Mouse (Mus musculus) lung, adult 2 months (tissue): ENCODE results near the gene Bsn. TPM values are rescaled to one million over a fixed set of nuclear protein-coding genes. Genes with fewer than 3 reads are reported as not detected.

Experiments
- DNase-seq: peaks from one replicate; pipeline ENCODE4 v3.0.0; 2022
- H3K4me1 ChIP-seq: fragments of 200-500 bp; 2 replicates; pipeline ENCODE4 v1.6.1; 2011; ENCODE audit warnings: low read length; ENCODE audit not compliant: control insufficient read depth, insufficient read depth
- H3K4me3 ChIP-seq: fragments of 200-500 bp; replicated peaks from 2 replicates; pipeline ENCODE3; 2011; ENCODE audit warnings: low read depth, mild to moderate bottlenecking, control low read depth, low read length; ENCODE audit errors: extremely low read depth
- CTCF ChIP-seq: fragments of 200-500 bp; IDR thresholded peaks from 2 replicates; pipeline ENCODE4 v1.5.1; 2011; ENCODE audit warnings: mild to moderate bottlenecking, low read length, control low read depth; ENCODE audit not compliant: insufficient read depth
- POLR2A ChIP-seq: fragments of 200-500 bp; IDR thresholded peaks from 2 replicates; pipeline ENCODE4 v1.6.1; 2011; ENCODE audit warnings: low read depth, mild to moderate bottlenecking, control low read depth, low read length, borderline replicate concordance; ENCODE audit errors: extremely low read depth
- WGBS: fragments of 180-500 bp; shearing (Covaris S2); methylation state at CpG from one replicate; pipeline ENCODE4 v1.1.7; 2018; 5-methylcytosine and 5-hydroxymethylcytosine counted together
- polyA plus RNA-seq: library from polyadenylated mRNA; depleted of rRNA; stranded (reverse); fragments of >200 nt; gene quantifications from 2 replicates; pipeline ENCODE4 v1.2.3, GENCODE M21; 2012

The Bsn gene
- polyA plus RNA-seq, 1 experiment, result 0.95 TPM

GRCm38 (mm10) chr9:108099619-108100018 lies 90.6 kb downstream of the Bsn start:
- DNase-seq, result no peak
- H3K4me1 ChIP-seq, result peaks cover 4% of the 10 kb centered on the region
- H3K4me3 ChIP-seq, result no peak overlapping the region
- 88% methylated on average over 8 of the region's 8 CpGs for WGBS
- TF ChIP-seq POLR2A, result no peak
- no peak for TF ChIP-seq CTCF

GRCm38 (mm10) chr9:108095949-108096712 lies 94.1 kb downstream of the Bsn start:
- no peak for DNase-seq
- H3K4me3 ChIP-seq, result no peak overlapping the region
- WGBS, result 57% methylated on average over 10 of the region's 10 CpGs

GRCm38 (mm10) chr9:108095518-108095917 lies 94.7 kb downstream of the Bsn start:
- TF ChIP-seq POLR2A (no peak), CTCF (peak; percentile 77)
- peak; percentile 46 for DNase-seq
- peaks cover 4% of the 10 kb centered on the region for H3K4me1 ChIP-seq
- H3K4me3 ChIP-seq, result peak overlapping the region; percentile 46
- 4% methylated on average over 3 of the region's 3 CpGs for WGBS

More at GRCm38 (mm10) chr9:108095949-108096712, 94.1 kb downstream of the Bsn start:
- TF ChIP-seq CTCF (no peak), POLR2A (no peak)
- H3K4me1 ChIP-seq, result peaks cover 4% of the 10 kb centered on the region

- DNase-seq, result peak; percentile 48
- peak overlapping the region; percentile 82 for H3K4me3 ChIP-seq
- no peak for TF ChIP-seq POLR2A
- no peak for TF ChIP-seq CTCF
- H3K4me1 ChIP-seq, result peaks cover 4% of the 10 kb centered on the region
- under 1% methylated on average over 16 of the region's 16 CpGs for WGBS
Observed at GRCm38 (mm10) chr9:108094998-108095411, 95.2 kb downstream of the Bsn start.

GRCm38 (mm10) chr9:108094184-108094941 lies 95.8 kb downstream of the Bsn start, which contains the start of gene Apeh:
TSS of gene Apeh (minus strand) at chr9:108094606.
- TF ChIP-seq POLR2A (peak; percentile 34; the same call in 1 of the 2 replicates), CTCF (no peak)
- Histone ChIP-seq H3K4me3 (peak within 1 kb of the TSS; percentile 82), H3K4me1 (peaks cover 4% of the 10 kb centered on the region)
- WGBS, result 2% methylated on average over 52 of the region's 52 CpGs
- peak; percentile 96 for DNase-seq

GRCm38 (mm10) chr9:108093586-108093985 lies 96.6 kb downstream of the Bsn start:
- TF ChIP-seq POLR2A (no peak), CTCF (no peak)
- Histone ChIP-seq H3K4me1 (peaks cover 4% of the 10 kb centered on the region), H3K4me3 (no peak overlapping the region)
- 66% methylated on average over 10 of the region's 10 CpGs for WGBS
- DNase-seq, result no peak

GRCm38 (mm10) chr9:108090611-108091120 lies 99.5 kb downstream of the Bsn start:
- WGBS, result 95% methylated on average over 7 of the region's 7 CpGs
- no peak for DNase-seq
- TF ChIP-seq POLR2A (no peak), CTCF (no peak)
- Histone ChIP-seq H3K4me1 (peaks cover 4% of the 10 kb centered on the region), H3K4me3 (no peak overlapping the region)

- no peaks in the 10 kb centered on the region for H3K4me1 ChIP-seq
- 88% methylated on average over 4 of the region's 4 CpGs for WGBS
- DNase-seq, result no peak
- TF ChIP-seq CTCF (no peak), POLR2A (no peak)
- no peak overlapping the region for H3K4me3 ChIP-seq
Observed at GRCm38 (mm10) chr9:108085261-108085660, 104.9 kb downstream of the Bsn start.

- TF ChIP-seq POLR2A (no peak), CTCF (no peak)
- 53% methylated on average over 6 of the region's 6 CpGs for WGBS
- H3K4me1 ChIP-seq, result peaks cover 3% of the 10 kb centered on the region; the same call in 1 of the 2 replicates
- no peak overlapping the region for H3K4me3 ChIP-seq
- DNase-seq, result no peak
Observed at GRCm38 (mm10) chr9:108083561-108083960, 106.6 kb downstream of the Bsn start.
